Mouse (Mus musculus) liver, embryonic 16.5 days (tissue): Measurements from ENCODE around the gene Ccdc107. TPM values are rescaled to one million over a fixed set of nuclear protein-coding genes. Genes with fewer than 3 reads are reported as not detected.

Experiments
- ATAC-seq: fragments of 200-750 bp; cut with Nextera tagmentation; 2 replicates; pipeline ENCODE4 v1.8.0; 2017; ENCODE audit warnings: low read depth, mild to moderate bottlenecking, moderate number of reproducible peaks, moderate library complexity
- H3K27ac ChIP-seq: fragments of 300-500 bp; sonication (generic); 2 replicates; pipeline ENCODE4 v1.5.1; 2014; ENCODE audit warnings: mild to moderate bottlenecking, low read length
- H3K27me3 ChIP-seq: fragments of 300-500 bp; sonication (generic); 2 replicates; pipeline ENCODE4 v1.6.1; 2014; ENCODE audit warnings: low read depth, low read length, mixed read lengths; ENCODE audit not compliant: control insufficient read depth, insufficient read depth
- H3K36me3 ChIP-seq: fragments of 300-500 bp; sonication (generic); 2 replicates; pipeline ENCODE4 v1.6.1; 2014; ENCODE audit warnings: mild to moderate bottlenecking; ENCODE audit not compliant: control insufficient read depth, insufficient read depth
- H3K4me1 ChIP-seq: fragments of 300-500 bp; sonication (generic); 2 replicates; pipeline ENCODE4 v1.6.1; 2014; ENCODE audit warnings: low read depth, low read length, mixed read lengths; ENCODE audit not compliant: control insufficient read depth
- H3K4me2 ChIP-seq: fragments of 300-500 bp; sonication (generic); 2 replicates; pipeline ENCODE4 v1.6.1; 2014; ENCODE audit warnings: low read depth, low read length, mixed read lengths
- H3K4me3 ChIP-seq: fragments of 300-500 bp; sonication (generic); 2 replicates; pipeline ENCODE4 v1.5.1; 2014; ENCODE audit warnings: low read depth, mild to moderate bottlenecking, low read length
- H3K9ac ChIP-seq: fragments of 300-500 bp; sonication (generic); 2 replicates; pipeline ENCODE4 v1.6.1; 2014; ENCODE audit warnings: low read depth, low read length
- H3K9me3 ChIP-seq: fragments of 300-500 bp; sonication (generic); replicated peaks from 2 replicates; pipeline ENCODE4 v1.6.1; 2016; ENCODE audit warnings: low read length; ENCODE audit not compliant: control insufficient read depth
- WGBS: fragments of 180-500 bp; shearing (Covaris S2); extraction: QIAGEN DNeasy Blood & Tissue Kit; methylation state at CpG from one replicate; pipeline ENCODE4 v1.1.7; 2014; ENCODE audit not compliant: insufficient replicate concordance; 5-methylcytosine and 5-hydroxymethylcytosine counted together
- polyA plus RNA-seq: library from polyadenylated mRNA; unstranded; fragments of >200 nt; fragmentation: Nextera tagmentation; extraction: Ambion mirVana; gene quantifications from 2 replicates; pipeline ENCODE4 v1.2.1, GENCODE M21; 2015

The Ccdc107 gene
- polyA plus RNA-seq, 1 experiment from 2014 or later = 35.2 TPM

GRCm38 (mm10) chr4:43503506-43503905, 10.8 kb downstream of the Ccdc107 start:
- Histone ChIP-seq H3K4me2 (no peak overlapping the region), H3K4me1 (peaks cover 14% of the 10 kb centered on the region), H3K27me3 (no peaks in the 10 kb centered on the region), H3K4me3 (no peak overlapping the region), H3K9ac (no peak overlapping the region), H3K9me3 (no peaks in the 10 kb centered on the region), H3K27ac (no peak overlapping the region), H3K36me3 (no peaks in the 10 kb centered on the region)
- 57% methylated on average over 6 of the region's 6 CpGs for WGBS
- no peak for ATAC-seq

GRCm38 (mm10) chr4:43504269-43504668, 11.6 kb downstream of the Ccdc107 start:
- H3K27ac ChIP-seq = no peak overlapping the region
- peaks cover under 1% of the 10 kb centered on the region; the same call in 1 of the 2 replicates for H3K27me3 ChIP-seq
- no peak overlapping the region for H3K9ac ChIP-seq
- H3K9me3 ChIP-seq = no peaks in the 10 kb centered on the region
- no peaks in the 10 kb centered on the region for H3K36me3 ChIP-seq
- peaks cover 15% of the 10 kb centered on the region for H3K4me1 ChIP-seq
- ATAC-seq = no peak
- no peak overlapping the region for H3K4me2 ChIP-seq
- H3K4me3 ChIP-seq = no peak overlapping the region
- 25% methylated on average over 4 of the region's 4 CpGs for WGBS

GRCm38 (mm10) chr4:43506074-43506473, 13.4 kb downstream of the Ccdc107 start:
- H3K4me2 ChIP-seq = no peak overlapping the region
- 67% methylated on average over 8 of the region's 8 CpGs for WGBS
- H3K36me3 ChIP-seq = no peaks in the 10 kb centered on the region
- no peaks in the 10 kb centered on the region for H3K9me3 ChIP-seq
- H3K4me1 ChIP-seq = peaks cover 10% of the 10 kb centered on the region
- no peak overlapping the region for H3K9ac ChIP-seq
- H3K27ac ChIP-seq = no peak overlapping the region
- ATAC-seq = no peak
- peaks cover 3% of the 10 kb centered on the region; the same call in 1 of the 2 replicates for H3K27me3 ChIP-seq
- no peak overlapping the region for H3K4me3 ChIP-seq

- WGBS = 62% methylated on average over 9 of the region's 9 CpGs
- no peak within 1 kb of the TSS for H3K27ac ChIP-seq
- peaks cover 10% of the 10 kb centered on the region for H3K4me1 ChIP-seq
- peak within 1 kb of the TSS; percentile 59 for H3K4me3 ChIP-seq
- no peak within 1 kb of the TSS for H3K9ac ChIP-seq
- no peak for ATAC-seq
- H3K9me3 ChIP-seq = no peaks in the 10 kb centered on the region
- H3K36me3 ChIP-seq = no peaks in the 10 kb centered on the region
- H3K27me3 ChIP-seq = peaks cover 3% of the 10 kb centered on the region; the same call in 1 of the 2 replicates
- H3K4me2 ChIP-seq = peak within 1 kb of the TSS; percentile 72
Measured at GRCm38 (mm10) chr4:43506536-43507185, 14.0 kb downstream of the Ccdc107 start, which contains the start of gene Car9. TSS of gene Car9 (plus strand) at chr4:43506966.

- peak overlapping the region; percentile 52 for H3K9ac ChIP-seq
- H3K9me3 ChIP-seq = no peaks in the 10 kb centered on the region
- WGBS = 6% methylated on average over 22 of the region's 22 CpGs
- H3K4me2 ChIP-seq = peak overlapping the region; percentile 72
- H3K27ac ChIP-seq = no peak overlapping the region
- peak overlapping the region; percentile 59 for H3K4me3 ChIP-seq
- no peaks in the 10 kb centered on the region for H3K36me3 ChIP-seq
- peaks cover 3% of the 10 kb centered on the region; the same call in 1 of the 2 replicates for H3K27me3 ChIP-seq
- peaks cover 10% of the 10 kb centered on the region for H3K4me1 ChIP-seq
- ATAC-seq = peak; percentile 33
Measured at GRCm38 (mm10) chr4:43507938-43508665, 15.4 kb downstream of the Ccdc107 start.

GRCm38 (mm10) chr4:43508666-43508997, 15.9 kb downstream of the Ccdc107 start:
- Histone ChIP-seq H3K36me3 (no peaks in the 10 kb centered on the region), H3K9me3 (no peaks in the 10 kb centered on the region), H3K4me2 (peak overlapping the region; percentile 72), H3K4me1 (peaks cover 10% of the 10 kb centered on the region), H3K4me3 (peak overlapping the region; percentile 59), H3K9ac (peak overlapping the region; percentile 52), H3K27me3 (peaks cover 3% of the 10 kb centered on the region; the same call in 1 of the 2 replicates), H3K27ac (no peak overlapping the region)
- WGBS = 3% methylated on average over 13 of the region's 13 CpGs
- ATAC-seq = peak; percentile 84

GRCm38 (mm10) chr4:43509109-43509508, 16.4 kb downstream of the Ccdc107 start:
- peak overlapping the region; percentile 59 for H3K4me3 ChIP-seq
- no peak overlapping the region for H3K27ac ChIP-seq
- no peaks in the 10 kb centered on the region for H3K36me3 ChIP-seq
- WGBS = 19% methylated on average over 9 of the region's 9 CpGs
- peak overlapping the region; percentile 52 for H3K9ac ChIP-seq
- H3K4me2 ChIP-seq = peak overlapping the region; percentile 72
- H3K27me3 ChIP-seq = peaks cover 3% of the 10 kb centered on the region; the same call in 1 of the 2 replicates
- no peaks in the 10 kb centered on the region for H3K9me3 ChIP-seq
- no peak for ATAC-seq
- peaks cover 10% of the 10 kb centered on the region for H3K4me1 ChIP-seq

- no peaks in the 10 kb centered on the region for H3K36me3 ChIP-seq
- H3K4me3 ChIP-seq = no peak overlapping the region
- H3K27ac ChIP-seq = no peak overlapping the region
- no peak overlapping the region for H3K9ac ChIP-seq
- WGBS = 66% methylated on average over 17 of the region's 19 CpGs
- peaks cover 10% of the 10 kb centered on the region for H3K4me1 ChIP-seq
- H3K27me3 ChIP-seq = peaks cover 3% of the 10 kb centered on the region; the same call in 1 of the 2 replicates
- no peak overlapping the region for H3K4me2 ChIP-seq
- no peak for ATAC-seq
- no peaks in the 10 kb centered on the region for H3K9me3 ChIP-seq
Measured at GRCm38 (mm10) chr4:43511675-43512454, 19.2 kb downstream of the Ccdc107 start.
